Mouse (Mus musculus) G1E (cell line): ENCODE measurements around the gene Thop1. TPM values are rescaled to one million over a fixed set of nuclear protein-coding genes. Genes with fewer than 3 reads are reported as not detected.

Source experiments
- ATAC-seq: 2 replicates; pipeline ENCODE4 v1.8.0; 2016; ENCODE audit warnings: mild to moderate bottlenecking; ENCODE audit not compliant: insufficient number of reproducible peaks, poor library complexity, low FRiP score, severe bottlenecking; ENCODE audit errors: extremely low read depth
- DNase-seq: peaks from one replicate; pipeline ENCODE4 v3.0.0; 2012; ENCODE audit warnings: low spot score
- H3K27me3 ChIP-seq: 2 replicates; pipeline ENCODE4 v1.6.1; 2012; ENCODE audit warnings: mild to moderate bottlenecking, low read length, inconsistent platforms; ENCODE audit not compliant: insufficient read depth
- H3K36me3 ChIP-seq: replicated peaks from 2 replicates; pipeline ENCODE3; 2012; ENCODE audit warnings: mild to moderate bottlenecking, inconsistent platforms
- H3K4me1 ChIP-seq: 2 replicates; pipeline ENCODE4 v1.6.1; 2012; ENCODE audit warnings: low read depth, low read length, inconsistent platforms, mixed read lengths; ENCODE audit not compliant: insufficient read depth
- H3K4me3 ChIP-seq: 2 replicates; pipeline ENCODE4 v1.5.1; 2012; ENCODE audit warnings: low read depth, mild to moderate bottlenecking, inconsistent platforms, low read length, moderate library complexity, mixed read lengths
- H3K9me3 ChIP-seq: replicated peaks from 2 replicates; pipeline ENCODE4 v1.6.1; 2012; ENCODE audit warnings: inconsistent platforms
- CTCF ChIP-seq: IDR thresholded peaks from 2 replicates; pipeline ENCODE4 v1.5.1; 2012; ENCODE audit warnings: low read depth, low read length, inconsistent platforms, mixed read lengths
- GATA1 ChIP-seq: IDR thresholded peaks from 2 replicates; pipeline ENCODE4 v1.6.1; 2012; ENCODE audit warnings: borderline replicate concordance, low read length, inconsistent platforms, mixed read lengths
- GATA2 ChIP-seq: IDR thresholded peaks from 2 replicates; pipeline ENCODE4 v1.6.1; 2012; ENCODE audit warnings: low read depth, low read length, inconsistent platforms, borderline replicate concordance
- POLR2AphosphoS5 ChIP-seq: IDR thresholded peaks from 2 replicates; pipeline ENCODE4 v1.6.1; 2012; ENCODE audit warnings: low read depth, low read length, inconsistent platforms; ENCODE audit not compliant: insufficient replicate concordance
- TAL1 ChIP-seq: conservative IDR thresholded peaks from 2 replicates; pipeline ENCODE4 v1.6.1; 2012; ENCODE audit warnings: low read depth, low read length, inconsistent platforms, mixed read lengths
- polyA plus RNA-seq: library from polyadenylated mRNA; stranded (reverse); fragments of >175 nt; gene quantifications from 2 replicates; pipeline ENCODE4 v1.2.3, GENCODE M21; 2012
- total RNA-seq, 2 experiments: library from RNA; stranded (forward) in 1 of 2; stranded (reverse) in 1 of 2; fragments of 200-1000 nt in 1 of 2; fragments of >200 nt in 1 of 2; fragmentation: Nextera tagmentation in 1 of 2; gene quantifications; 2 replicates each; pipeline ENCODE4 v1.2.3; 2014 to 2017

The Thop1 gene
- total and polyA plus RNA-seq, 3 experiments: 15.9 to 81.6 (median 19.0) TPM

GRCm38 (mm10) chr10:81025639-81026275 lies 44.1 kb upstream of the Thop1 start, which contains the start of gene Diras1:
TSS of gene Diras1 (minus strand) at chr10:81025662.
- TF ChIP-seq POLR2AphosphoS5 (no peak), GATA1 (no peak), CTCF (no peak), GATA2 (no peak), TAL1 (no peak)
- H3K27me3 ChIP-seq: peaks cover 52% of the 10 kb centered on the region
- peak within 1 kb of the TSS; percentile 44; the same call in 1 of the 2 replicates for H3K4me3 ChIP-seq
- H3K9me3 ChIP-seq: no peaks in the 10 kb centered on the region
- DNase-seq (no peak), ATAC-seq (no peak)
- peaks cover 10% of the 10 kb centered on the region for H3K36me3 ChIP-seq
- peaks cover 13% of the 10 kb centered on the region for H3K4me1 ChIP-seq

GRCm38 (mm10) chr10:81026857-81027256 lies 43.0 kb upstream of the Thop1 start:
- TF ChIP-seq GATA1 (no peak), POLR2AphosphoS5 (no peak)
- no peak overlapping the region for H3K4me3 ChIP-seq
- DNase-seq (no peak), ATAC-seq (no peak)
- peaks cover 45% of the 10 kb centered on the region for H3K27me3 ChIP-seq
- no peaks in the 10 kb centered on the region for H3K9me3 ChIP-seq
- peaks cover 13% of the 10 kb centered on the region for H3K4me1 ChIP-seq
- H3K36me3 ChIP-seq: peaks cover 21% of the 10 kb centered on the region

- H3K9me3 ChIP-seq: no peaks in the 10 kb centered on the region
- peaks cover 14% of the 10 kb centered on the region for H3K4me1 ChIP-seq
- peaks cover 41% of the 10 kb centered on the region for H3K27me3 ChIP-seq
- TF ChIP-seq CTCF: no peak
- no peak for TF ChIP-seq POLR2AphosphoS5
- TF ChIP-seq GATA2: no peak
- TF ChIP-seq GATA1: no peak
- no peak for TF ChIP-seq TAL1
- peaks cover 26% of the 10 kb centered on the region for H3K36me3 ChIP-seq
- DNase-seq (no peak), ATAC-seq (no peak)
- no peak overlapping the region for H3K4me3 ChIP-seq
These were observed 42.5 kb upstream of the Thop1 start for GRCm38 (mm10) chr10:81027331-81027730.

GRCm38 (mm10) chr10:81028219-81028618 lies 41.6 kb upstream of the Thop1 start:
- Histone ChIP-seq H3K27me3 (peaks cover 38% of the 10 kb centered on the region), H3K36me3 (peaks cover 34% of the 10 kb centered on the region), H3K4me1 (peaks cover 18% of the 10 kb centered on the region), H3K9me3 (no peaks in the 10 kb centered on the region), H3K4me3 (no peak overlapping the region)
- no peak for TF ChIP-seq GATA2
- no peak for TF ChIP-seq POLR2AphosphoS5
- TF ChIP-seq GATA1: no peak
- DNase-seq (no peak), ATAC-seq (no peak)

GRCm38 (mm10) chr10:81029031-81029430 lies 40.8 kb upstream of the Thop1 start:
- H3K4me1 ChIP-seq: peaks cover 18% of the 10 kb centered on the region
- TF ChIP-seq POLR2AphosphoS5 (no peak), CTCF (no peak), TAL1 (no peak), GATA1 (no peak), GATA2 (no peak)
- no peak for ATAC-seq

GRCm38 (mm10) chr10:81033586-81033985 lies 36.2 kb upstream of the Thop1 start:
- no peak for ATAC-seq
- Histone ChIP-seq H3K9me3 (no peaks in the 10 kb centered on the region), H3K4me1 (peaks cover 22% of the 10 kb centered on the region), H3K36me3 (peaks cover 54% of the 10 kb centered on the region), H3K27me3 (no peaks in the 10 kb centered on the region; the same call in 1 of the 2 replicates), H3K4me3 (no peak overlapping the region)
- TF ChIP-seq CTCF: no peak
- TF ChIP-seq GATA2: no peak
- no peak for TF ChIP-seq TAL1
- TF ChIP-seq GATA1: no peak
- TF ChIP-seq POLR2AphosphoS5: no peak
- DNase-seq: no peak

More at GRCm38 (mm10) chr10:81029031-81029430, 40.8 kb upstream of the Thop1 start:
- peaks cover 33% of the 10 kb centered on the region for H3K27me3 ChIP-seq
- peaks cover 43% of the 10 kb centered on the region for H3K36me3 ChIP-seq
- no peak for DNase-seq
- no peak overlapping the region for H3K4me3 ChIP-seq
- H3K9me3 ChIP-seq: no peaks in the 10 kb centered on the region

- TF ChIP-seq GATA1 (no peak), CTCF (no peak), GATA2 (no peak), TAL1 (no peak), POLR2AphosphoS5 (no peak)
- Histone ChIP-seq H3K9me3 (no peaks in the 10 kb centered on the region), H3K4me3 (no peak overlapping the region), H3K36me3 (peaks cover 39% of the 10 kb centered on the region), H3K4me1 (peaks cover 19% of the 10 kb centered on the region), H3K27me3 (no peaks in the 10 kb centered on the region)
- no peak for DNase-seq
- no peak for ATAC-seq
These were observed 33.6 kb upstream of the Thop1 start for GRCm38 (mm10) chr10:81036251-81036650.
